Mouse (Mus musculus) intestine, embryonic 16.5 days (tissue): ENCODE results near the gene Gtdc1. TPM values are rescaled to one million over a fixed set of nuclear protein-coding genes. Genes with fewer than 3 reads are reported as not detected.
A peak's percentile ranks its signal among the peaks of the same experiment; 100 is the strongest.

Source experiments
- ATAC-seq: fragments of 200-750 bp; cut with Nextera tagmentation; 2 replicates; pipeline ENCODE4 v1.8.0; 2017; ENCODE audit warnings: moderate TSS enrichment, moderate library complexity
- H3K27ac ChIP-seq: fragments of 300-500 bp; sonication (generic); 2 replicates; pipeline ENCODE4 v1.5.1; 2014; ENCODE audit warnings: mild to moderate bottlenecking, low read length
- H3K27me3 ChIP-seq: fragments of 300-500 bp; sonication (generic); replicated peaks from 2 replicates; pipeline ENCODE4 v1.6.1; 2014; ENCODE audit warnings: low read length, control low read depth, mixed read lengths; ENCODE audit not compliant: control insufficient read depth, insufficient read depth
- H3K36me3 ChIP-seq: fragments of 300-500 bp; sonication (generic); 2 replicates; pipeline ENCODE4 v1.6.1; 2014; ENCODE audit warnings: low read length, control low read depth; ENCODE audit not compliant: control insufficient read depth, insufficient read depth
- H3K4me1 ChIP-seq: fragments of 300-500 bp; sonication (generic); 2 replicates; pipeline ENCODE4 v1.6.1; 2014; ENCODE audit warnings: low read length, control low read depth, mixed read lengths; ENCODE audit not compliant: control insufficient read depth, insufficient read depth
- H3K4me2 ChIP-seq: fragments of 300-500 bp; sonication (generic); 2 replicates; pipeline ENCODE4 v1.6.1; 2014; ENCODE audit warnings: low read depth, low read length, control low read depth
- H3K4me3 ChIP-seq: fragments of 300-500 bp; sonication (generic); 2 replicates; pipeline ENCODE4 v1.5.1; 2014; ENCODE audit warnings: mild to moderate bottlenecking, low read length
- H3K9ac ChIP-seq: fragments of 300-500 bp; sonication (generic); 2 replicates; pipeline ENCODE4 v1.6.1; 2014; ENCODE audit warnings: low read depth, low read length
- H3K9me3 ChIP-seq: fragments of 300-500 bp; sonication (generic); 2 replicates; pipeline ENCODE4 v1.6.1; 2016; ENCODE audit warnings: low read length, control low read depth; ENCODE audit not compliant: control insufficient read depth
- WGBS: fragments of 180-500 bp; shearing (Covaris S2); extraction: QIAGEN DNeasy Blood & Tissue Kit; methylation state at CpG from one replicate; pipeline ENCODE4 v1.1.7; 2014; 5-methylcytosine and 5-hydroxymethylcytosine counted together
- polyA plus RNA-seq: library from polyadenylated mRNA; unstranded; fragments of >200 nt; fragmentation: Nextera tagmentation; extraction: Ambion mirVana; gene quantifications from 2 replicates; pipeline ENCODE4 v1.2.1, GENCODE M21; 2015

The Gtdc1 gene
- polyA plus RNA-seq, 1 experiment from 2014 or later, result 6.6 TPM

- Histone ChIP-seq H3K4me2 (no peak overlapping the region), H3K27me3 (no peaks in the 10 kb centered on the region), H3K27ac (no peak overlapping the region), H3K9ac (no peak overlapping the region), H3K4me1 (no peaks in the 10 kb centered on the region), H3K4me3 (no peak overlapping the region), H3K36me3 (no peaks in the 10 kb centered on the region), H3K9me3 (no peaks in the 10 kb centered on the region)
- 86% methylated on average over 2 of the region's 2 CpGs for WGBS
- ATAC-seq, result no peak
These were observed 98.1 kb downstream of the Gtdc1 start for GRCm38 (mm10) chr2:44829346-44829745.

- 92% methylated on average over 3 of the region's 3 CpGs for WGBS
- Histone ChIP-seq H3K4me3 (no peak overlapping the region), H3K9ac (no peak overlapping the region), H3K27ac (no peak overlapping the region), H3K4me2 (no peak overlapping the region), H3K4me1 (no peaks in the 10 kb centered on the region), H3K27me3 (no peaks in the 10 kb centered on the region), H3K36me3 (no peaks in the 10 kb centered on the region), H3K9me3 (no peaks in the 10 kb centered on the region)
- ATAC-seq, result no peak
These were observed 100.8 kb downstream of the Gtdc1 start for GRCm38 (mm10) chr2:44826609-44827008.

- Histone ChIP-seq H3K4me2 (no peak overlapping the region), H3K9ac (no peak overlapping the region)
These were observed 109.7 kb downstream of the Gtdc1 start for GRCm38 (mm10) chr2:44817787-44818186.

GRCm38 (mm10) chr2:44813729-44814128 is 113.7 kb downstream of the Gtdc1 start:
- H3K27ac ChIP-seq, result no peak overlapping the region
- H3K36me3 ChIP-seq, result no peaks in the 10 kb centered on the region
- H3K9me3 ChIP-seq, result no peaks in the 10 kb centered on the region
- no peak for ATAC-seq
- WGBS, result 62% methylated on average over 3 of the region's 3 CpGs
- no peak overlapping the region for H3K4me2 ChIP-seq
- no peaks in the 10 kb centered on the region for H3K4me1 ChIP-seq
- H3K4me3 ChIP-seq, result no peak overlapping the region
- H3K9ac ChIP-seq, result no peak overlapping the region
- no peaks in the 10 kb centered on the region for H3K27me3 ChIP-seq

More at GRCm38 (mm10) chr2:44817787-44818186, 109.7 kb downstream of the Gtdc1 start:
- Histone ChIP-seq H3K4me1 (no peaks in the 10 kb centered on the region), H3K27me3 (no peaks in the 10 kb centered on the region), H3K4me3 (no peak overlapping the region), H3K36me3 (no peaks in the 10 kb centered on the region), H3K9me3 (no peaks in the 10 kb centered on the region), H3K27ac (no peak overlapping the region)
- no peak for ATAC-seq

GRCm38 (mm10) chr2:44804497-44804896 is 123.0 kb downstream of the Gtdc1 start:
- H3K4me2 ChIP-seq, result no peak overlapping the region
- no peaks in the 10 kb centered on the region for H3K36me3 ChIP-seq
- H3K9me3 ChIP-seq, result no peaks in the 10 kb centered on the region
- no peaks in the 10 kb centered on the region for H3K4me1 ChIP-seq
- no peaks in the 10 kb centered on the region for H3K27me3 ChIP-seq
- H3K4me3 ChIP-seq, result no peak overlapping the region
- H3K9ac ChIP-seq, result no peak overlapping the region
- H3K27ac ChIP-seq, result no peak overlapping the region
- WGBS, result 85% methylated on average over 6 of the region's 6 CpGs
- no peak for ATAC-seq

GRCm38 (mm10) chr2:44801361-44801760 is 126.1 kb downstream of the Gtdc1 start:
- ATAC-seq, result no peak
- no peaks in the 10 kb centered on the region for H3K9me3 ChIP-seq

GRCm38 (mm10) chr2:44791840-44792239 is 135.6 kb downstream of the Gtdc1 start:
- no peaks in the 10 kb centered on the region for H3K9me3 ChIP-seq
- peak; percentile 85 for ATAC-seq

More at GRCm38 (mm10) chr2:44801361-44801760, 126.1 kb downstream of the Gtdc1 start:
- H3K9ac ChIP-seq, result no peak overlapping the region
- H3K4me2 ChIP-seq, result no peak overlapping the region
- WGBS, result 82% methylated on average over 2 of the region's 2 CpGs
- no peaks in the 10 kb centered on the region for H3K27me3 ChIP-seq
- H3K4me1 ChIP-seq, result no peaks in the 10 kb centered on the region
- H3K36me3 ChIP-seq, result no peaks in the 10 kb centered on the region
- no peak overlapping the region for H3K4me3 ChIP-seq
- no peak overlapping the region for H3K27ac ChIP-seq

GRCm38 (mm10) chr2:44791134-44791533 is 136.3 kb downstream of the Gtdc1 start:
- no peaks in the 10 kb centered on the region for H3K27me3 ChIP-seq
- H3K4me2 ChIP-seq, result no peak overlapping the region
- no peak overlapping the region for H3K27ac ChIP-seq
- 91% methylated on average over 5 of the region's 5 CpGs for WGBS
- no peaks in the 10 kb centered on the region for H3K36me3 ChIP-seq
- no peak overlapping the region for H3K9ac ChIP-seq
- no peaks in the 10 kb centered on the region for H3K9me3 ChIP-seq
- H3K4me3 ChIP-seq, result no peak overlapping the region
- H3K4me1 ChIP-seq, result no peaks in the 10 kb centered on the region
- no peak for ATAC-seq

More at GRCm38 (mm10) chr2:44791840-44792239, 135.6 kb downstream of the Gtdc1 start:
- Histone ChIP-seq H3K36me3 (no peaks in the 10 kb centered on the region), H3K9ac (no peak overlapping the region), H3K27me3 (no peaks in the 10 kb centered on the region), H3K27ac (no peak overlapping the region), H3K4me3 (no peak overlapping the region), H3K4me2 (no peak overlapping the region), H3K4me1 (no peaks in the 10 kb centered on the region)
- 84% methylated on average over 4 of the region's 4 CpGs for WGBS

GRCm38 (mm10) chr2:44782746-44783145 is 144.7 kb downstream of the Gtdc1 start:
- 96% methylated on average over 4 of the region's 4 CpGs for WGBS
- Histone ChIP-seq H3K4me3 (no peak overlapping the region), H3K27me3 (no peaks in the 10 kb centered on the region), H3K9ac (no peak overlapping the region), H3K36me3 (no peaks in the 10 kb centered on the region), H3K4me1 (no peaks in the 10 kb centered on the region), H3K9me3 (no peaks in the 10 kb centered on the region), H3K27ac (no peak overlapping the region), H3K4me2 (no peak overlapping the region)
- ATAC-seq, result no peak

GRCm38 (mm10) chr2:44780961-44781360 is 146.5 kb downstream of the Gtdc1 start:
- Histone ChIP-seq H3K4me1 (no peaks in the 10 kb centered on the region), H3K27ac (no peak overlapping the region), H3K27me3 (no peaks in the 10 kb centered on the region), H3K9me3 (no peaks in the 10 kb centered on the region), H3K36me3 (no peaks in the 10 kb centered on the region), H3K9ac (no peak overlapping the region), H3K4me3 (no peak overlapping the region), H3K4me2 (no peak overlapping the region)
- no peak for ATAC-seq
- 99% methylated on average over 2 of the region's 2 CpGs for WGBS
